Mouse (Mus musculus) right cerebral cortex, postnatal 25 days (tissue): ENCODE measurements at regions not wholly inside any gene's neighbourhood (a gene's known extent, or its start where the extent isn't known, plus 50 kb on each side); places are given as distances from the start of the nearest gene placed in this dataset.

Experiments used
- DNase-seq: peaks from one replicate; pipeline ENCODE4 v3.0.0; 2022

GRCm38 (mm10) chr5:99165807-99166360 is 128.7 kb upstream of the Prkg2 start:
- DNase-seq = no peak

DNA sequence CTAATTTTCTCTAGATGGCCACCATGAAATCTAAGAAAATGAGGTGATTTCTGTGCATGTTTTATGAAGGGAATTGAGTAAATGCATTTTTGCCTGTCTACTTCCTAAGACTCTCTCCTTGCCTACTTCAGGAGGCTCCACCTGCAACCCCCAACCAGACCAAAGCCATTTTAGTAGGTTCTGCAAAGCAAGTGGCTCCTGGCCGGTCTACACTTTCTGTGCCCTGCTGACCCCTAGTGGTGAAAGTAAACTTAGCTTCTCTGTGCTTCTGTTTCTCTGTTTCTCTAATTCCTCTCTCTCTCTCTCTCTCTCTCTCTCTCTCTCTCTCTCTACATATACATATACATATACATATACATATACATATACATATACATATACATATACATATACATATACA is 120.8 kb upstream of the Prkg2 start:
- peak; percentile 23 for DNase-seq

GRCm38 (mm10) chr5:99153269-99153850 is 116.2 kb upstream of the Prkg2 start:
- DNase-seq = no peak

DNA sequence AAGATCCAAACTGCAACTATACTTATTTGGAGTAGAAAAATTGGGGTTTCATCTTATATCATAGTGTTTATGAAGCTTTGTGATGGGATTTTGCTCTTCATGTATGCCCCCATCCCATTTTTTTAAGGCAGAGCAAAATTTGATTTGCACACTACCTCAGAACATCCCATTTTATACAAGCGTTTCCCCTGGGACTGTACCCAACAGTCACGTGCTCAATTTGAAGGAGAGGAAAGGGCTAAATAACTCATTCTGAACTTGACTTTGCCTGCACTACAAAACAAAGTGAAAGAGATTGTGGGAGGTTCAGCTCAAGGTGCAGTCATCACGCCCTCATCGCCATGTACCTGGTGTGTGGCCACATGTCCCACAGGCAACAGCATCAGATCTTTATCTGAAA is 115.1 kb upstream of the Prkg2 start:
- DNase-seq = no peak

DNA sequence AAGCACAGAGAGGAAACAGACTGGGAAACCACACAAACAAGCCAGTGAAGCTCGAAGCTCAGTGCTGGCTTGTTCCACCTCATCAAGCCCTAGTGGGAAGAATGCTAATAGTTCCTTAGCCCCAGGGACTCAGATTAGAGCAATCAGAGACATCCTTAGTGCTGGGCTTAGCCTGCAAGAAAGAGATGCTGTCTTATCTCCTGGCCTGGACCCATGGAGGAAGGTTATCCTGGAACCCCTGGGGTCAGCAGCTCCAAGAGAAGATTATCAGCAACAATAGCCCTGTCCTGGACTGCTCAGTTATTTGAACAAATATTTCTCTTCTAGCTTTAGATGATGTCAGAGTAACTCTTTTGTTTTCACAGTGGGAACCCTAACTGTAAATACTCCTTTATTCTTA is 112.8 kb upstream of the Prkg2 start:
- no peak for DNase-seq

DNA sequence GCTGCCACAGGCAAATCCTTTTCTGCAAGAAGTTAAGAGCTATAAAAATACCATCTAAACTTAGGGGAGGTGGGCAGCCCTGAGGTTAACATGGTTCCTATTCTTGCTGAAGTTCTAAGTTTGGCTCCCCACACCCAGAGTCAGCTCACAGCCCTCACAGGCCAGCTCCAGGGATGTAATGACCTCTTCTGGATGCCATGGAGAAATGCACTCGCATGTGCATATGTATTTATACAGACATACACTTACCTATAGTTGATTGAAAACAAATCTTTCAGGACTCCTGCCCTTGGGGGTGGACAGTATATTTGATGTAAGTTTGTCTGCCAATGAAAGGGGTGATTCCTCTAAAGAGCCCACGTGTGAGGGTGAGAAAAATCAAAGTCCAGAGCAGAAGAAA is 95.5 kb upstream of the Prkg2 start:
- DNase-seq = no peak

GRCm38 (mm10) chr5:99128628-99129027 is 91.5 kb upstream of the Prkg2 start:
- DNase-seq = no peak

- no peak for DNase-seq
Observed at GRCm38 (mm10) chr5:99125418-99125817, 88.3 kb upstream of the Prkg2 start.

GRCm38 (mm10) chr5:99111755-99112154 is 74.6 kb upstream of the Prkg2 start:
- DNase-seq = no peak

DNA sequence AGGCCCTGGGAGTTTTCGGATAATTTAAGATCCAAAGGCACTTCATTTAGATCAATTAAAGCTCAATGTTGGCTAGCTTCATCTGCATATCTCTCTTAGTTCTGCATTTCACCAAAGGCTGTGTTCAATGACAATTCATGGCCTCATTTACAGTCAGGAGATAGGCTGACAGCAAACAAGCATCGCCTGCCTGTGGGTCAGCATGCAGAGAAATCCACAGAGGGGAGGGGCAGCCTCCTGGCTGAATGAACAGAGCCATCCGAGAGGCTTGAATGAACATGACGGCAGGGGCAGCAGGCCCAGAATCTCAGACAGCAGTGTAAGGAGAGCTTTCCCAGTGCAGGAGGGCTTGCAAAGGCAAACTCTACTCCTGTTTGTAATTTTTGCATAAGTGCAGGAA is 74.1 kb upstream of the Prkg2 start:
- DNase-seq = no peak

GRCm38 (mm10) chr5:99099727-99100116 is 62.6 kb upstream of the Prkg2 start:
- DNase-seq = no peak

- no peak for DNase-seq
Observed at GRCm38 (mm10) chr5:99099014-99099726, 62.0 kb upstream of the Prkg2 start.
